Mouse (Mus musculus) cerebellum, postnatal 4 days (tissue): ENCODE results near the gene Gm10118.

Experiments used
- DNase-seq, 2 experiments: peaks; one replicate each; pipeline ENCODE4 v3.0.0; 2022; ENCODE audit warnings: low spot score in 2 of 2, mixed read lengths in 1 of 2

The Gm10118 gene

DNA sequence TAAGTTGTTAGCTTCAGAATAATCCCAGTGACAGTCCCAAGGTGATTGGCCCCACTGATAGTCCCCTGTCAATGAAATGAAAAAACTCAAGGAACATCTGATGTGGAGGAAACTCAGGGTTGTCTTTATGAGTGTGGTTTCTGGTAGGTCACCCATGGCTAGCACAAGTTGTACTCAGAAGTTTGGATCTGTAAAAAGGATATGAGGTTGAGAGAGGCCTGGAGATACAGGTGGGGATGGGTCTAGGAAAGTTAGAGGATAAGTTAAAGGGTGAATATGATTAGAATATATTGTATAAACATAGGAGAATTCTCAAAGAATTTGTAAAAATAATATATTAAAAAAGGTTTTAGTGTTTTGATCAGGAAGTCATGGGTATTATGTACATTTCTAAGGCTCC, at the start of gene Gm10118:
Gm10118 (minus strand) TSS at position 101 of the 400 bp plus-strand sequence.
- DNase-seq: no peak

DNA sequence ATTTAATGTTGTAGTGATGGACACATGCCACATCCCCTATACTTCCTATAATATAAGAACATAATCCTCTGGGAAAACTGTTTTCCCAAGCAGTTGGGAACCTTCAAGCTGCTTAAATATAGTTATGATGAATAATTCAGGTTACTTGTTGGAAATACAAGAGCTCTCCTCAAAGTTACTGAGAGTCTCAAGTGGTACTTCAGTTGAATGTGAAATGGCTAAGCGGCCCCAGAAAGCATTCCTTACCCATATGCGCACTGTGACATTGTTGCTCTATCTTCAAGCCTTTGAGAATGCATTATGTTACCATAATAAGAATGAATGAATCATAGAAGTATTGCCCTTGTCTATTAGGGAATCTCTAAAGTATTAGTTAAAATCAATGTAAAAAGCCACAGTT, 45.1 kb upstream of the Gm10118 start:
- DNase-seq: no peak

DNA sequence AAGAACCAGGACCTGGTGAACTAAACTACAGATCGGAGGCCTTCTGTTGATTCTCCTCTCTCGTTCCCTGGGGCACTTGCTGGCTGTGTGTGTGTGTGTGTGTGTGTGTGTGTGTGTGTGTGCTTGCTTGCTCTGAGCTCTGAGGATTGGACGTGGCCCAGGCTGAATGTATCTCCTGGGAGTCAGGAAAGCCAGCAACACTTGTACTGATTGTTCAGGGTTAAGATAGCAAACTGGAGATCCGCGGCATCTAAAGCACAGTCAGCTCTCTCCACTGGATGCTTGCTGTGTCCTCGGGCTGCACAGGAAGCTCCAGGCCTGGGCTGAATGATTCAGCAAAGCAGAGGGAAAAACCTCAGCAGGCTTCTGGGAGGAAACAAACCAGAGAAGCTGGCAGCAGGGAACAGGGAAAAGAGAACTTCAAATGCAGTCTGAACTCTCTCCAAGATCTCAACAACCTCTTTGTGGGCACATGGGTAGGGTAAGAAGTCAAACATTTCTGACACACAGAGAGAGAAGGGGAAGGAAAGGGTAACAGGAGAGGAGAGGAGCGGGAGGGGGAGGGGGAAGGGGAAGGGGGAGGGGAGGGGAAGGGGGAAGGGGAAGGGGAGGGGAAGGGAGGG, 27.2 kb upstream of the Gm10118 start:
- peak in 1 of 2 experiments; percentile 34 for DNase-seq

DNA sequence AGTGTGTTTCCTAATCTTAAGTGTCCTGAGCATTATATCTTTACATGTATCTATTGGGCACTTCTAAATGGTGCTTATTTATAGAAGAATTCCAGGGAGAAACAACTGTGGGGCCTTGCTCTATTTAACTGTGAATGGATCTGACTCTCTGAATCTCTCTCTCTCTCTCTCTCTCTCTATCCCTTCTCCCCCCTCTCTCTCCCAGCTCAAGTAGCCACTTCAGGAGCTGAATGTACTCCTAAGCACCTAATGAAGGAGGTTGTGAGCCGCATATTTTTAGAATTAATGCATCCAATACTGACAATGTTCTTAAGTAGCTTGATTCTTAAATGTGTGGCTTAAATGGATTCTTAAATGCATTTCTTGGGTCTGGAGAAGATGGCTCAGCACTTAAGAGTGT, 24.2 kb upstream of the Gm10118 start:
- DNase-seq: no peak

DNA sequence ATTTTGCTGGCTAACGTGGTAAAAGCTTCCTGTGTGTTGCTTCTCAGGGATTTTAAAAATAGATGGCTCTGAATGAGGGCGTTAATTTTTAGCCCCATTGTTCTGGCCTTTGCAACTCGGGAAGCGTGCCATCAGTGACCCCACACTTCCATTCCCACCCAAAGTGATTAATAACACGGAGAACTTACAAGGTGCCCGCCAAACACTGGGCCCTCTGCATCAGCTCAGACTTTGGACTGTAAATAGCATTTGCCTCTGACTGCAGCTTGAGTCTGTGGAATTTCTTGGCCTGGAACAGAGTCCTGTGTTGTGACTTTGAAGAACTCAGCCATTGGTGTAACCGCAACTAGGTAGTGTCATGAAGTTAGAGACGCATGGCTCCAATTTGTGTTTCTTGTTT, 23.6 kb upstream of the Gm10118 start:
- DNase-seq: no peak

DNA sequence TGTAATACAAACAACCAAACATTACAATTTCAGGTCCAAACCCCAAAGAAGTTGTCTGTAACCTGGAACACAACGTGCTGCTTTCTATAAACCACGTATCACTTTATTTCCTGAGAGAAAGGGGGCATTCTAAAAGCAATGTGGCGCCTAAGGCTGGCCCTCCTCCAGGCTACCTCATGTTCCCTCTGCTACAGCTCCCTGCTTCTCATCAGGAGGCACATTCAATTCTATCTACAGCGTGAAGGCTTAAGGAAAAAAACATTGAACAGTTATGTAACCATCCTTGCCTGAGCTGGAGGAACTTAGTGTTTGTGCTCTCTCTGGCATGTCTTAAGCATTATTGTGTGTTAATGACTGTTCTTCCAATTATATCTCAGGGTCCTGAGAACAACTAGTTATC, 20.0 kb upstream of the Gm10118 start:
- no peak for DNase-seq

DNA sequence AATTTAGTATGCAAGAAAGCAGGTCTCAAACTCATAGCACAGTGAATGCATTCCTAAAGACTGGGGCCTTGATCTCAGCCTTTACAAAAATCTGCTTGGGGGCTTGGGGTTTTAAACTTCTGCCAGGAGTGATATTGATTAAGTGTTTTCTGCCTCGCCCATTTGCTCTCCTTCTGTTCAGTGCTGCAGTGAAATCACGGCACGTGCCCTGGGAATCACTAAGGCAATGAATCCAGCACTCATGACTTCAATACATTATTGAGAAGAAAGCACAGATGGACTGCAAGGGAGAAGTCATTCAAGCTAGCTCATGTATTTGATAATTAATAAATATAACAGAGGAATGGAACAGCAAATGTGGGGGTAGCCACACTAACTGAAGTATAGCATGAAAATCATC, 18.3 kb upstream of the Gm10118 start:
- no peak for DNase-seq

DNA sequence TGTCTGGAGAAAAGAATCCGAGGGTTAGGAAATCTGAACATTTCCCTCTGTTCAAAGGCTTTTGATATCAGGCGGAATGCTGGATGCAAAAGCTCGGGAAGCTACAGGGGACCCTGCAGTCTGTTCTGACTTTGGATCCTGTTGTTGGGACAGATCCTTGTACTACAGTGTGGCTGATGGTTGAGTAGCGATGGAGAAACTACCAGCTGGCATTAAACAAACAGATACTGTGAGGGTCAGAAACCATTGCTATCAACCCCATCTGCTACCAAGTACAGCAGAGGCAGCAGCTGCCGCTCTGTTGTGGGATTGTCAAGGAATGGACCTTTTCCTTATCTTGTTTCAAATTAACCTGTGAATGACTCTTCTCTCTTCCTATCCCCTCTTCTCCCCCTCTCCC, 6.7 kb upstream of the Gm10118 start:
- peak in 1 of 2 experiments; percentile 3 for DNase-seq

DNA sequence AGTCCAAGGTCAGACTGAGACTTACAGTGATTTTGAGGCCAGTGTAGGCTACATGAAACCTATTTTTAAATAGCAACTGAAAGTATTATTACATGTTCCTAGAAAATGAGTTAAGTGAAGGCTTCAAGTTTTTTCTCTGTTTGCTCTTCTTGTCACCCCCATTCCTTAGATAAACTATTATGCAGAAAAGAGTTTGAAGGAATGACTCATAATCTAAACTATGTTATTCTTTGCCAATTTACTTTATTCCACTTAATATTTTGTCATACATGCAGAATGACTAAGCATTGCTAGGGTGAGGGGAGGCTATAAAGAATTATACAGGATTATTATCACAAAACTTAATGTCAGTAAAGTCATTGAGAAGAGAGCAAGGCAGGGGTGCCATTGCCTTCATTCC, 18.4 kb downstream of the Gm10118 start:
- no peak for DNase-seq

DNA sequence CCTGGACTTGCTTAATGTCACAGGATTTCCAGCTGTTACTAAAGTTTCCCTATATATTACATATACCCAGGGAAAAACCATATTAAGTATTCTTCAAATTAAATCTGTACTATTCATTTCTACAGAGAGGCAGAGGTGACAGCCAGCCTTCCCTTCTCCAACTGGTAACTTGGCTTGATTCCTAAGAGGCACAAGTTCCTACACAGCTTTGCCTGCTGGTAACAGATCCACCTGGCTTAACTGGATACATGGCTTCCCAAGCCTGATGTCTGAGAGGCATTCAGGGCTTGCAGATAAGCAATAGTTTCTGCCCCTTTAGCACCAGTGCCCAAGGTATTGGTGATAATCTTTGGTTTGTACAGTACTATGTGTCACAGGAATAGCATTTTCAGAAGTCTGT, 27.3 kb downstream of the Gm10118 start:
- no peak for DNase-seq

DNA sequence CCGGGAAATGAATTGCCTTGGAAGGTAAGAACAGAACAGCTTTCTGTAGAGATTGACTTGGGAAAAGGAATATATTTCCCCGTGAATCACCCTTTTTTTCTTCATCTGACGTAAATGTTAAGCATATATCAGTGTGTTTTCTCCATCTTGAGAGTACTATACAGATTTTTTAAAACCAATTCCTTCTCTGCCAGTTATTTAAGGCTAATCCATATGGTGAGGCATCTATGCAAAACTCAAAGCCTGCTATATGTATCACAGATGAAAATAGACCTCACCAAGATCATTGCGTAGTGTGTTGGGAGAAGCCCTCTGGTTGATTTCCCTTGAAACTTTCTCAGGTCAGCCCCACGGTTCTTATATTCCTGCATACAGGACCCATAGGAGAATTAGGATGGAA, 32.6 kb downstream of the Gm10118 start:
- no peak for DNase-seq

DNA sequence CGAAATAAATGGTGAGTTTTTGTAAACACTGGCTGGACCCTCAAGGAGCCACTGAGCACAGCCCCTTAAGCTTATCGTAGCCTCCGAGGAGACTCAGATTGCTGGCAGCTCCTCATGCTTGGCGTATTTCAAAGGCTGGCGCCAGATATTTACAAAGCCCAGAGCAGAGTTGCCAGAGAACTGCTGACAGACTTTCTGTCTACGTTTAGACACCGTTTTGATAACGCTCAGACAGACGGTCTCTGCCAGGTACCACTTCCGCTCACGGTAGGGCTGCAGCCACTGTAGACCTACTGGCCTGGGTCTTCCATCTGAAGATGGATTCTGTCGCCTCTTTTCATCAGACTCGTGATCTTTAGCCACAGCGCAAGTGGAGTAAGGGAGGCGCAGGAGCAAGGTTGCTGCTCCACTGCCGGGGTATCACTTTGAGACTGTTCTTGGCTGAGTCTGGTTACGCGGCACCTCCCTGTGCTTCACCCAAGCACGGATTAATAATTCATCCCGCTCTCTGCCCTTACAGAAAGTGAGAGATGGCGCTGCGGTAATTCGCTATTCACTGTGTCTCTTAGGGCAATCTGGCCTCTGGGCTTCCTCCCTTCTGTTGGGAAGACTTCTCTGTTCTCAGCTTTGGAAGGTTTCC, 40.7 kb downstream of the Gm10118 start:
- DNase-seq: no peak

DNA sequence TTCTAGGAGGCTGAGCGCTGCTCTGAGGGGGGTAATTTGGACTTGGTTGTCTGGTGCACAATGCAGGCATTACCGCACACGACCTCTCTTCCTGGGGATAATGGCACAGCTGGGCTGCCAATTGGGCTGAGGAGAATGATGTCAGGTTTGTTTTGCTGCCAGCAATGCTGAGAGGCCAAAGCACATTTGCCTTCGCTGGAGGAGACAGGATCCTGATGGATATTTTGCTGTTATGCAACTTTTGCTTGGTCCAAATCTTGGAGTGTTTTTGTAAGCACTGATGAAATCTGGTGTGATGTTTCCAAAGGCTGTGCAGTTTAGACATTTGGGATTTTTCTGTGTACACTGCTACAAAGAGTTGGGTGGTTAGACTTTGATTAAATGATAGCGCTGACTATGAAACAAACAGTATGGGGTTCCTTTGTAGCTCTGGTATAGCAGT, 46.8 kb downstream of the Gm10118 start:
- DNase-seq: peak in 1 of 2 experiments; percentile 11
